Mouse (Mus musculus) cortical plate, adult 2 months (tissue): Measurements from ENCODE around the gene Zbtb16.

ENCODE experiments used
- CTCF ChIP-seq: fragments of 200-500 bp; IDR thresholded peaks from 2 replicates; pipeline ENCODE4 v1.5.1; 2011; ENCODE audit warnings: mild to moderate bottlenecking, control low read depth, low read length; ENCODE audit not compliant: insufficient read depth; ENCODE audit errors: extremely low read depth
- POLR2A ChIP-seq: fragments of 200-500 bp; IDR thresholded peaks from 2 replicates; pipeline ENCODE4 v1.6.1; 2011; ENCODE audit warnings: mild to moderate bottlenecking, low read length, control low read depth; ENCODE audit not compliant: insufficient read depth; ENCODE audit errors: extremely low read depth

- TF ChIP-seq CTCF (no peak), POLR2A (no peak)
Observed at GRCm38 (mm10) chr9:48773130-48773529, 62.9 kb downstream of the Zbtb16 start.
